Mouse (Mus musculus): Measurements from ENCODE around the gene Nfasc.

The Nfasc gene

DNA sequence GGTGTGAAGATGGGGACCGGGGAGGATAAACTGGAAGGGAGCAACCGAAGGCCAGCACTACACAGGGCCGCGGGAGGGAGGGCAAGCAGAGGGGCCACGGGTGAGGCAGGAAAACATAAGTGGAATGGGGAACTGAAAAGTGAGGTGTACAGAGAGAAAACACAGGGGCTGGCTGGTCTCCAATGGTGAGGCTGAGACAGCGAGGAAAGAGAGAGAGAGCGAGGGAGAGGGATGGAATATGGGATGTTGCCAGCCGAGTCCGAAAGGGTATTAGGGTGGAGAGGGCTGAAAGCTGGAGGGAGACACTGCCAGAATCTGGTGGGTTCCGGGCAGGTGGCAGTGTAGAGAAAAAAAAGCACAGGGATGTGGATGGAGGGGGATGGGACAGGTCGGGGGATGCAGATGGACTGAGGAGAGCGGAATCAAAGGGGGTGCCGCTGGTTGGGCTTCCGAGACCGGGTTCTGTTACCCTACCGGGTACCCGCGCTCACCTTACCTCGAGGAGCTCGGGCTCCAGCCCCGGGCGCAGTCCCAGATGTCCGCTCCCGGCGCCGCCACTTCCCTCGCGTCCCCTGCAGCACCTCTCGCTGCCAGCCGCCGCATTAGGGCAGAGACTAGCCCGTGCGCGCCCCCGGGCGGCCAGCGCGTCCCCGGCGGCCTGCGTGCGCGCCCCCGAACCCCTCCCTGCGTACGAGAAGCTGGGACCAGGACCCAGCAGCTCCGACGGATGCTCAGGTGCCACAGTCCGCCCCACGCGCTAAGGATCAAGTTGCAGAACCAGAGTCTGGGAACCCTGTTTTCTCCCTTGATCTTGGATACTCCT lies at the start of gene Nfasc:
Gene Nfasc, minus strand, starts transcription at position 623 of the 823 bp plus-strand sequence.
- DNase-seq (ENCODE audit: low spot score) = peak; percentile 18

DNA sequence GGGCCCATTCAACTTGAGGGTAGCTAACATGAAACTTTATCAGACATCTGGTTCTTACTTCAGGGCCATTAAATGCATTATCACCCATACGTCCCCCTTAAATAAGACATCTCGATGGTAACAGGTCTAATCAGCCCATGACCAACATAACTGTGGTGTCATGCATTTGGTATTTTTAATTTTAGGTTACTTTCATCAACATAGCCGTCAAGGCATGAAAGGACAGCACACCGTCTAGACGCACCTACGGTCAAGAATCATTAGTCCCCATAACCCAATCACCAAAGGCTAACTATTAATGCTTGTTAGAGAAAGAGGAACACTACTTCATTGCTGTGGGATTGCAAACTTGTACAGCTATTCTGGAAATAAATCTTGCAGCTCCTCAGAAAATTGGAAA lies 49.5 kb upstream of the Nfasc start:
- DNase-seq (ENCODE audit: low spot score) = no peak

DNA sequence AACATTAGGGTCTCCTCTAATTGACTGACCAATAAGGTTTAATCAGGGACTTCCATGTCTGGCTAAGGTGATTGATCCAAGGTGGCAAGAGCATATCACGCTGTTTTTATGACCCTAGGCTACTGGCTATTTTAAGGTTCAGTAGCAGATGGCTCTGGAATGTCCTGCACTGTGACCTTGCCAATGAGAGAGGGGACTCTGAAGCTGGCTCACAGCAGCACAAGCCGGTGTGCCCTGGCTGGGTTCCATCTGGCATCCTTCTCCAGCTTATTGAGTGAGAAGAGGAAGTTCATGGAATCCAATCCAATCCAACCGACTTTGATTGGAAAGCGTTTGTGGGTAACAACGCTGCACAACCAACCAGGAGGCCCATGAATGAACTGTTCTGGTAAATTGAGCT lies 45.3 kb upstream of the Nfasc start:
- DNase-seq (ENCODE audit: low spot score) = no peak

DNA sequence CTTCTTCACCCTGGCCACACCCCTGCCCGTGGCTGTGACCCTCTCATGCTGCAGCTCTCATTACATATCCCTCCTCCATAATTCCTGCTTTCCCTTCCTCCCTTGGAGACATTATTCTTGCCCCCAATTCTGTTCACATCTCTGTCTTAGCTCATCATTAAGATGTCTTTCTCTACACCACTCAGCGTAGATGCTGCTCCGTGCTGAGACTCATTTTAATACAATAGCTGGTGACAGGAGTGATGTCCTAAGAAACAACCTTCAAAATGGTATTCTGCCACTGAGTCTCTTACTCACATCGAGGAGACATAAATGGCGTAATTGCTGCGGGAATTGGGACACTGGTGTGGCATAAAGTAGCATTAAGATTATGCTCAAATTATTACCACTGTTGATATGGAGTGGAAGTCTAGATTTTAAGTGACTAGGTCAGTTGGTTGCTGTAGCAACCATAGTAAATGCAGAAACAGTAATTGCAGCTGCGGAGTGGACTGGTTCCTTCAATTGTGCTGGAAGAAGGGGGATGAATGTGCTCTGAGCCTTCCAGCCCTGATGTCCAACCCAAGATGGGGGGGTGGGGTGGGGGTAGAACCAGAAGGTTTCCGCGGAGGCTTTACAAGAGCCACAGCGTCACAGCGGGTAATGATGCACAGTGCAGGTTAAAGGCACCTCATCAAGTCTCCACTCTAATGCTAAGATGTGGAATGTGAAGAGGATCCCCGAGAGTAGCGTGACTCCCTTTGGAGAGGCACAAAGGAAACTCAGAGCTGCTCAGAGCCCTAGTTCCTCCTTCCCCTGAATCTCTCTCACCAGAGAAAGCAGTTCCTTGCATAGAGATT lies 40.2 kb upstream of the Nfasc start:
- no peak for DNase-seq (ENCODE audit: low spot score)

DNA sequence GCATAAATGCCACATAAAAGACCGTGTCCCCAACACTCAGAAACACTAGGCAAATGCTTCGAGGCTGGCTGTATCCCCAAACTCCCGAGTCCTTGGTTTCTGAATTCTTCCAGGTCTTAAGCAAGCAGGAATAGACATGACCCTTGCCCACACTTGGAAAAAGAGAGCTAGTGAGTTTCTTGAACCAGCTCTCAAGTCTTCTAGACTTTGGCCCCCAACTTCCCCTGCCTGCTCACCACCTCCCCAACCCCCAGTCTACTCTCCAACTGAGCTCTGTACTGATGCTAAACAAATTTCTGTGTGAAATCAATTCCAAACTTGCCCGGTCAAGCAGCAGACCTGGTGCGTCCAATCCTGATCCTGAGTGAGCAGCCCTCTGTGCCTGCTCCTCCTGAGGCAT lies 39.4 kb upstream of the Nfasc start:
- no peak for DNase-seq (ENCODE audit: low spot score)

DNA sequence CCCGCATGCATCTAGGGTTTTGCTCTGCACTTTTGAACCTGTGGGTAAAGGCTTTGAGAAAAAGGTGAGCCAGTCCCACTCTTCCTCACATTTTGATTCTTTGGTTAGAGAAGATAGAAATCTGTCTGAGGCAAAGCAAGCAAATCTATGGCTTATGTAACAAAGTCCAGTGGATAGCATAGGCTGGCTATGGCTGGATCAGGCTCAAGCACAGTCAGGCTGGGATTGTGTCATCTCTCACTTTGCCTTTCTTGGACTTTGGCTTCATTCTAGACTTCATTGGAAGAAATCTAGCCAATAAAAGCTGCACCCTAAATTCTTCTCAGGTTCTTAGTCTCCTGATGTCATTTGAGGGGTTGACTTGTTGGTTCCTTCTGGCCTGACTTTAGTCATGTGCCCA lies 38.7 kb upstream of the Nfasc start:
- DNase-seq (ENCODE audit: low spot score) = no peak

DNA sequence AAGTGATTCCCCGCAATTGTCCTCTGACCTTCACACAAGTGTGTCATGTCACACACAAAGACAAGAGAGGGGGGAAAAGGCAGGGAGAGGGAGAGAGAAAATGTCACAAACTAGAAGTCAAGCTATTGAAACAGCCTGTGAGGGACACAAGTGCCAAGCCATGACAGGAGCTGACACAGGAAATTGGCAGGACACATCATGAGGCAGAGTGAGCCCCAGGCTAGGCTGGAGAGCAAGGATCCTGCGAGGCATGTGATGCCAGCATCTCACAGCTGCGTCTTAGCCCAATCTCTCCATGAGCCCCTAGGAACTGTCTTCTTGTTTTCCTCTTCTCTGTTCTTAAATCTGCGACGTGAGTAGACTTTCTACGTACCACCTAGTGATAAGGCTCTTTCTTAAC lies 33.4 kb upstream of the Nfasc start:
- no peak for DNase-seq (ENCODE audit: low spot score)

DNA sequence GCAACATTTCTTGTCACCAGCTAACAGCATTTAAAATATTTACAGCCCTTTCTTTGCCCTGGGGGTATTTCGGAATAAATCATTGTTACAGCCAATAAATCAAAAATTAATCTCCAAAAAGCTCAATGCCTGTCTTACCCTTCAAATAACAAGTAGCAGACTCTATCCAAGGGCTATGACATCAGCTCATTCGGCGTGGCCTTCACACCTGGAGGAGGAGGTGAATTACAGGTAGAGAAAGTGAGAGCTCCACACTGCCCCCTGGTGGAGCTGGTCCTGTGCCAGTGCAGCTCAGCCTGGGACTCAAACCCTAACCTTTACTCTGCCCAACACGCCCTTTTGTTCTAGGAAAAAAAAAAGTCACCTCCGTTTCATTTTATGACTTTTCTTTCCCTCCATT lies 29.8 kb upstream of the Nfasc start:
- no peak for DNase-seq (ENCODE audit: low spot score)

DNA sequence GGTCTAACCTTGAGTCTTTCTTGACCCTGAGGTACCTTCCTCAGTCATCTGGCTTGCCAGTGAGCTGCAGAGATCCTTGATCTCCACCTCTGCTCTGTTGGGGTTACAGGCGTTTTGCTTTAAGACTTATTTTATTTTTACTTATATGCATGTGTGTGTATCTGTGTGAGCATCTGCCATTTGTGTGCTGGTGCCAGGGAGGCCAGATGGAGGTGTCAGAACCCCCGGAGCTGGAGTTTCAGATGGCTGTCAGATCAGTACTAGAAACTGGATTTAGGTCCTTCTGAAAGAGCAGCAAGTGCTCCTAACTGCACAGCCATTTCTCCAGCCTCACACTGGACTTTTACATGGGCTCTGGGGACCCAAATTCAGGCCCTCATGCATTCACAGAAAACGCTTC lies 28.0 kb upstream of the Nfasc start:
- no peak for DNase-seq (ENCODE audit: low spot score)

DNA sequence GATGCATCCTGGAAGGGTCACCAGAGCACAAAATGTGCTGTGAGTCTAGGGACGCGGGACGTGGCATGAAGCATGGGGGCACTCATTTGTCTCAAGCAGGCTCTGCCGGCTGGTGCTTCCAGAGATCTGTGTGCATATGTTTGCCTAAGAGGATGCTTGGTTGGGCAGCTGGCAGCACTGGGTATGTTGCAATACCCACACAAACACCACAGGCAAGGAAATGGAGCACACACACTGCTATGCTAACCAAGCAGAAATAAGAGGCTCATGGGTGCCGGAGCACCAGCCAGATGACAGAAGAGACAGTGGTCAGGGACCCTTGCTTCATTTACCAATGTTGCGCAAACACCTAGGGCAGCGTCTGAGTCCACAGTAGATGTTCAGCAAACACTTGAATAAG lies 25.8 kb upstream of the Nfasc start:
- no peak for DNase-seq (ENCODE audit: low spot score)

DNA sequence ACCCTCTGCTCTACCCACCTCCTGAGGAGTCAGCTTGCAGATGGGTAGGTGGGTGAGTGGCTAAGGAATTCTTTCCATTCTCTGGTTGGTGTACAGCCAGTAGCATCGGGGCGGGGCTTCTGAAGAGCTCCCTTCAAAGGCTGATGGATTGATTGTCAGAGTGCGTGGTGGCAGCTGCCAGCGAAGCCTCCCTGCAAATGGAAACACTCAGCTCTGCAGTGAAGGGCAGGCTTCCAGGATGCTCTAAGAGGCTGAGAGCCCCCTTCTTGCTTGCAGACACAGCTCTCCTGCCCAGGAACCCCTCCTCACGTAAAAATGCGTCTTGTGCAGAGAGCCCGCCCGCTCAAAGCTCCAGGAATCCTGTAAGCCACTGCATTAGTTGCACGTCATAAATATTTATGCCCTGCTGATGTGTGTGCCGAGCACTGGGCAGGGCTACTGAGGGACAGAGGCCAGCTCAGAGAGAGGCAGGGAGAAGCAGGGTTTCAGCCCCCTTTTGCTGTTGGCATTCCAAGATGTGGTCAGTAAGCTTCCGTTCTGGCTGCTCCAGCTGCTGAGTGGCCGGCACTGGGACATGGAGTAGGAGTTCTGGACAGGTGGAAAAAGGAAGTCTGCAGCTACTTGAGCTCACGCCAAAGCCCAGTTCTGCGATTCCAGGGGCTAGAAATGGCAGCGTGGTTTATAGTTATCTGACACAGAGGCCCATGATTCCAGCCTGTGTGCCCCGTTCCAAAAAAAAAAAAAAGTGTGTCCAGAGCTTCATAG lies 24.5 kb upstream of the Nfasc start:
- peak; percentile 3 for DNase-seq (ENCODE audit: low spot score)

DNA sequence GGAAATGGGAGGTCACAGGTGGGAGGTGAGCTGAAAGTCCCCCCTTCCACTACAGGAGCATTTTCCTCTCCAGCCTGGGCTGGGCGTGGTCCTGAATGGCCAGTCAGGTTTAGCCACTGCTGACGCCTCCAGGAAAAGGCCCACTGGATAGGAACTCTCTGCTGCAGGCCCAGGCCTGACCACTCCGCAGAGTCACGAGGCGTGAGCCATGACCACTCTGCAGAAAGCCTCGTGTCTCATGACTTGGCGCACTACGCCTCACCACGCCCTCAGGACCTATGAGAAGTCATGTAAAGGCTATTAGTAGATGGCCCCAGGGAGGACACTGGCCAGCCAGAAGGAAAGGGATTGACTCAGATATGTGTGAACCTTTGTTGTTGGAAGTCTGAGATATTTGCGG lies 23.6 kb upstream of the Nfasc start:
- no peak for DNase-seq (ENCODE audit: low spot score)

DNA sequence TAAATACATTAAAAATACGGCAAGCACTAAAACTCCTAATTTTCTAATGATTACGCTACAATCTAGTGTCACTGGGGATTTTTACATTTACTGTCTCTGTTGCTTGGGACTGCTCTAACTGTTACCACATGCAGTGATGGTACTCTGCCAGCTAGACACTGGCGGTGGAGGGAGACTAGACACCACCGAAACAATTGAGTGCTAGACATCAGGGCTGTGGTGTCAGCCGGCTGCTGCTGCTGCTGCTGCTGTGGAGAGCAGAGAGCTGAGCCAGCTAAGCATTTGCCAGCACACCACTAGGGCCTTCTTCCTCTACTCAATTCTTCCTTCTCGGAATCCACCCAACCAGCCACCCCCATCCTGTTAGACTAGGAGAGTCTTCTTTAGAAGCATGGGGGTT lies 17.8 kb upstream of the Nfasc start:
- no peak for DNase-seq (ENCODE audit: low spot score)

DNA sequence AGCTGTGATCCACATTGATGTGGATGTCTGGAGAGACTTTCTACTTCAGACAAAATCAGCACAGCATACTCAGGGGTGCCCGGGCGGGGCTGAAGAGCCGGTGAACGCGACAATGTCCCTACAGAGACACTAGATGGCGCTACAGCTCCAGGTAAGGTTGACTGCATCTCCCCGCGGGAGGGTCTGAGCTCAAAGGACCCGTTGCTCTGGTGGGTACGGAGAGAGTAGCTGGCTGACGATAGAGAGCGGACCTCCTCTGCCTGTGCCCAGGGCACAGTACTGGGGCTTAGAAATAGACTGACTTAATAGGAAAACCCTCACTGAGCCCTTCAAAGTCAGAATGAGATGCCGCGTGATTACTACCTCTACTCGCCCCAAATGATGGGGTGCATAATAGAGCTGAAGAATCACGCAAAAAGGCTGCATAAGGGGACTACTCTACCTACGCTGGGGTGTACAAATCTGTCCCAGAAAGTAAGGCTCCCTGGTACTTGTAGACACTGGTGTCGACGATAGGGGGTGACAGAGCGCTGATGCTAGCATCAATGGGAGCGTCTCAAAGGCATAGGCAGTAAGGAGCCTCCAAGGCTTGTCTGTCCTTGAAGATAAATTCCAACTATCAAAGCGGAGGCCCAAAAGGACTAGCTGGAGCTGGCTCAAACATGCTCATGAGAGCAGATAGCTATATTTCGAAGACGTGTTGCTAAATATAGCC lies 17.2 kb upstream of the Nfasc start:
- DNase-seq (ENCODE audit: low spot score) = peak; percentile 18

DNA sequence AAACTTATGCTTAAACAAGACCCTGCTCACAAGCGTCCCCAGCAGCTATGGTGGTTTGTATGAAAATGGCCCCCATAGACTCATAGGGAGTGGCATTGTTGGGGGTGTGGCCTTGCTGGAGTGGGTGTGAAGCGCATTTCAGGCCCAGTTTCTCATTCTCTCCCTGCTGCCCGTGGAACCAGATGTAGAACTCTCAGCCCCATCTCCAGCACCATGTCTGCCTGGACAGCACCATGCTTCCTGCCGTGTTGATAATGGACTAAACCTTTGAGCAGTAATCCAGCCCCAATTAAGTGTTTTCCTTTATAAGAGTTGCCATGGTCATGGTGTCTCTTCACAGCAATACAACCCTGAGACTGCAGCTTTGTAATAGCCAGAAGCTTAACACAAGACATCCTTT lies 13.6 kb upstream of the Nfasc start:
- DNase-seq (ENCODE audit: low spot score) = no peak

DNA sequence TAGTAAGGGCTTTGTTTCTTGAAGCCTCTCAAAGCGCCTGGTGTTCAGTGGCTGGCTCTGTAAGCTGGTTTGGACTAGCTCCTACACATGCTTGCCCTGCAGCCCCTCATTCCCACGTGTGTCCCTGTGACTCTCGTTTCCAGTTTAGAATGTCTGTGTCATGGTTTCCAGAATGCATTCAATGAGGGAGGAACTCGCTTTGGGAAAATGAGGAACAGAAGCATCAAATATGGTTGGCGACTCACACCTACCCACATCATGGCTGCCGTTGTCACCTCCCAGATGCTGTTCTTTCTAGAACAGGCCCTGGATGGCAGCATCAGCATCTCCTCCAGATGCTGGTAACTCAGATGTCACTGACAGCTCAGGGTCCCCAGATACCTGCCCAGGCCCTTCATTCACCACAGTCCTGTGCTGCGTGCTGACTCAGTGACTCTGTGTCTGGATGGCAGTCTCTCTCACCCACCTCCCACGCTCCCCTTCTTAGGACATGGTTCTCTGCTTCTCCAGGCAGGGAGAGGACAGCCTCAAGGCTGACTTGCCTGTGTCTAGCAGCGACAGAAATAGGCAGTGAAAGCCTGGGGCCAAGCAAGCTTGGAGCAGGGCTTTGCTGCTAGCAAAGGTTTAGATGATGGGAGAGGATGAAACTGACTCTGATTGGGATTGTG lies 7.8 kb upstream of the Nfasc start:
- DNase-seq (ENCODE audit: low spot score) = no peak

DNA sequence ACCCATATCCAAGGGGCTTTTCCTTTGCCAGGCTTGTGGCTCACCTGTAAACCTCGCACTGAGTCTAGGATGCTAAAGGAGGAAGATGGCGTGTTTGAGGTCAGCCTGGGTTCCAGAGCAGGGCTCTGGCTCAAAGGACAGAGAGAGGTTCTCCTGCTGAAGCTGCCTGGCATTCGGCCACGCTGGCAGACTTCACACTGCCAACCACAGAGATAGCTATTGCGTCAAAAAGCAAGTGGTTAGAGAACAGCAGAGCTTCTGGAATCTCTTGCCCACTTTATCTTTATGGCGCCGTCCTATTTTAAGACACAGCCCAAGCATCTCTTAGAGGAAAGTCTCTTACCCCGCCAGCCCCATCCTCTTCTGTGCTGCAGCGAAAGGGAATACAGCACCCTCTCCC lies 4.7 kb upstream of the Nfasc start:
- no peak for DNase-seq (ENCODE audit: low spot score)

DNA sequence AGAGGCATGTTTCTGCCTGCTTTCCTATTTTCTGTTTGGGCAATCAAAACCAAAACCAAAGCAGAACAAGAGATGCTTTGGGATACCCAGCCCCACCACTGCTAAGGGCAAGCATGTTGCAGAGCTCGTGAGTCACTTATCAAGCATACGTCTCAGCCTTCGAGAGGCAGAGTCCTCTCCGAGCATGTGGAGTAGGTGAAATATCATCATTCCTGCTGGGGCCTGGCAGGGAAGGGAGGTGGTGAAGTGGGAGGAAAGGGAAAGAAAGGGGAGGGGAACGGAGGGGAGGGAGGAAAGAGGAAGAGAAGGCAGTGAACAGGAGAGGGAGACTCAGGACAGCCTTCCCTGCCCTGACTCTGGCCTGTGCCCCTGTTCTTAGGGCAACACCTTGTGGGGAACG lies 4.0 kb upstream of the Nfasc start:
- no peak for DNase-seq (ENCODE audit: low spot score)

DNA sequence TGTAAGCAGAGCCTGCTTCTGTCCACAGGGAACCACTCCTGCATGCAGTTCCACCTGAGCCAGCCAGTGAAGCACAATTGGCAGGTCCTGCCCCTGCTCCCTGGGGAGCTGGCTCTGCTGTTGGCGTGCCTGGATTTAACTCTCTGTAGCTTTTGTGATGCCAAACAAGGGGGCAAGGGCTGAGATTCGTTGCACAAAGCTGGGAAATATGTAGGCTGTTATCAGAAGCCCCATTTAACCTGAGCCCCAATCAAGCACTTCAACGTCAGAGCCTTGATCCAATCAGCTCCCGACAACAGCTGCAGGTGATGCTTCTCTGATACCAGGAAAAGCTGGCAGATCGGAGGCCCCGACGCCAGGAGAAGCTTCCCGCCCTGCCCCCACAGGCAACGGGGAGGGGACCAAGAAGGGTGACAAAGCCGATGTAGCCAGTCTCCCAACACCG lies 2.5 kb downstream of the Nfasc start:
- DNase-seq (ENCODE audit: low spot score) = no peak

DNA sequence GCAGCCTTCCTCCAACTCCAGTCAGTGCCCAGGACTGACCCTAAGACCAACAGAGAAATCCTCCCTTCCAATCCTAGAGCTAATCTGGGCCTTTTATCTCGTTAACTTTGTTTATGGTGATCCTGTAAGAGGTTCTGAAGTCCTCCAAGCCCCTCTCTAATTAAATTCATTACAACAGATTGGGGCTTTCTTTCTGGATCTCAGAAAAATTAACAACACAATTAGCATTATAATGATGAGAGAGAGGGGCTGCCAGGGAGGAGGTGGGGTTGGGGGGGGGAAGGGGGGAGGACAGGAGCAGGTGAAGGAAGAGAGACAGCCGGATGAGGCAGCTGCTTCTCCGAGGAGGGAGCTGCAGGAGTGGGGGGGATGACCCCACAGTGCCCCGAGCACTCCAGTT lies 5.4 kb downstream of the Nfasc start:
- no peak for DNase-seq (ENCODE audit: low spot score)

DNA sequence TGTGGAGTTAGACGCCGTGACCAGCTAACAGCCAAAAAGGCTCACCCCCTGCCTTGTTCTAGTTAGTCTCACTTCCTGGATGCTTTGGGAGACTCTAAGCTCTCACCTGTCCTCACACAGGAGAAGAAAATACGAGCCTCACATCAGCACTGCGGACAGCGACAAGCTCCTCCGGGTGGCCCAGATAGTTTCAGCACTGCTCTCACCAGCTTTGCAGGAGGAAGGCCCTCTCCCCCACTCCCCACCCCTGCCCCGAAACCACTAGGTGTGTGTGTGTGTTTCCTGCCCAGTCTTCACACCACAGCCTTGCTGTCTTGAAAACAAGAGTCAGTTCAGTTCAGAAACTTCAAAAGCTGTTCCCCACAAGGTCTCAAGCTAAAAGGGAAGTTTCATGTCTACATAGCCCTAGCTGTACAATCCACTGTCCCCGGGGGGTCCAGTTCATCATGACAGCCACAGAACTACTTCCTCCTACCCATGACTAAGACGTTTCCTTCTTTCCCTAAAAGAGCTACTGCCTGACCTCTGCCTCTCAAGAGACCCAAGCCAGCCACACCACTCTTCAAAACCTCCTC lies 7.6 kb downstream of the Nfasc start:
- DNase-seq (ENCODE audit: low spot score) = peak; percentile 18

Measured in yolk sac, embryonic 10.5 days (tissue).